9 mouse cellular contexts compared by ENCODE assay signal in the genomic region with DNA sequence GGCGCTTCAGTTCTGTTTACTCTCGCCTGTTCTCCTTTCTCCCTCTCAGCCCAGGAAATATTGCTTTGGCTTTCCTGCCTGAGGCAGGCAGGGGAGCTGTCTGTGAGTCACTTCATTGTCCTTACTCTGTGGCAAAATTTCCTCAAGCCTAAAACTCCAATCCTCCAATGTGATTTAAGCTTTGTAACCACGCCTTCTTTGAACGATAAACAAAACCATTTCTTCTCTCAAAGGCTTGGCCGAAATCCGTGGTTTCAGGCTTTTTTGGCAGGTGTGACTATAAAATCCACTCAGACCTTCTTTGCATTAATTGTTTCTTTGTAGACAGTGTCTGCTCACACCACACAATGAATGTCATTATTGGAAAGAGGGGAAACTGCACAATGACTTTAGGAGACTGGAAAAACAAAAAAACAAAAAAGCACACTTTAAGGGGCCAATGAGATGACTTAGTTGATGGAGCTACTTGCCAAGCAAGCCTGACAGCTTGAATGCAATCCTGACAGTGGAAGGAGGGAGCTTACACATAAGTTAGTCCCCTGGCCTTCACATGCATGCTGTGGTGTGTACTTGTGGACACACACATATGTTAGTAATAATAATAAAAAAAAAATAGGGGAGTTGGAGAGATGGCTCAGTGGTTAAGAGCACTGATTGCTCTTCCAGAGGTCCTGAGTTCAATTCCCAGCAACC. TPM values are rescaled to one million over a fixed set of nuclear protein-coding genes. Genes with fewer than 3 reads are reported as not detected.
A peak's percentile ranks its signal among the peaks of the same experiment; 100 is the strongest.
DNase-seq lines count a peak whose midpoint lies in the region; ATAC-seq lines count a peak whose summit lies in the region.
"Had no signal": no experiment of that assay in that cellular context is flagged by ENCODE, and none has a peak within 500 bp of the region (broad histone marks: within the 10 kb centered on the region; RNA-seq: fewer than 3 reads in every experiment).

No protein-coding gene starts in this region.

- WGBS in liver, embryonic 16.5 days (ENCODE audit: insufficient replicate concordance) = 27% methylated on average over 6 of the region's 6 CpGs
- 54% methylated on average over 6 of the region's 6 CpGs for WGBS in heart, embryonic 16.5 days
- WGBS in neural tube, embryonic 14.5 days = 24% methylated on average over 6 of the region's 6 CpGs

- no peak for DNase-seq in liver
- no peak for DNase-seq in layer of hippocampus, postnatal 10 days (ENCODE audit: low spot score in 2 of 2)
- no peak for DNase-seq in right cerebral cortex, postnatal 4 days
- DNase-seq: cerebellum, adult 8-10 months; left cerebral cortex, postnatal 4 days had no signal

- no peak overlapping the region for H3K4me2 ChIP-seq in liver, embryonic 16.5 days (ENCODE audit: low read depth, low read length)
- H3K4me2 ChIP-seq in heart, embryonic 16.5 days (ENCODE audit: low read depth, low read length) = no peak overlapping the region
- no peak overlapping the region for H3K4me2 ChIP-seq in neural tube, embryonic 14.5 days (ENCODE audit: low read depth, low read length)

- H3K27me3 ChIP-seq in liver, embryonic 16.5 days (ENCODE audit: control insufficient read depth, insufficient read depth, low read depth, low read length) = no peaks in the 10 kb centered on the region
- no peaks in the 10 kb centered on the region for H3K27me3 ChIP-seq in heart, embryonic 16.5 days (ENCODE audit: control insufficient read depth, insufficient read depth, low read length)
- H3K27me3 ChIP-seq in neural tube, embryonic 14.5 days (ENCODE audit: control insufficient read depth, insufficient read depth, low read length) = no peaks in the 10 kb centered on the region

- H3K27ac ChIP-seq in liver, embryonic 16.5 days (ENCODE audit: low read length) = 0 out of 2 replicates have a peak overlapping the region, but pooled peaks have one; percentile 14
- H3K27ac ChIP-seq in brown adipose tissue, adult 24 weeks (replicated peaks; ENCODE audit: low read depth, low read length) = peak overlapping the region; percentile 85
- H3K27ac ChIP-seq in heart, embryonic 16.5 days (ENCODE audit: low read length) = peak overlapping the region; percentile 55
- peak overlapping the region; percentile 46; the same call in 1 of the 2 replicates for H3K27ac ChIP-seq in neural tube, embryonic 14.5 days (ENCODE audit: low read depth, low read length)

- H3K9ac ChIP-seq in liver, embryonic 16.5 days (ENCODE audit: low read depth, low read length) = no peak overlapping the region
- H3K9ac ChIP-seq in heart, embryonic 16.5 days (ENCODE audit: low read length) = no peak overlapping the region
- H3K9ac ChIP-seq in neural tube, embryonic 14.5 days (replicated peaks; ENCODE audit: low read depth, low read length) = no peak overlapping the region

- no peak overlapping the region for H3K4me3 ChIP-seq in liver, embryonic 16.5 days (ENCODE audit: low read depth, low read length)
- no peak overlapping the region for H3K4me3 ChIP-seq in brown adipose tissue, adult 24 weeks (ENCODE audit: insufficient read depth, low read depth, low read length)
- no peak overlapping the region for H3K4me3 ChIP-seq in heart, embryonic 16.5 days (ENCODE audit: low read length)
- H3K4me3 ChIP-seq in neural tube, embryonic 14.5 days (ENCODE audit: low read depth, low read length) = no peak overlapping the region

- H3K4me1 ChIP-seq in liver, embryonic 16.5 days (ENCODE audit: control insufficient read depth, low read depth, low read length) = peaks cover 19% of the 10 kb centered on the region
- peaks cover 19% of the 10 kb centered on the region for H3K4me1 ChIP-seq in brown adipose tissue, adult 24 weeks (ENCODE audit: control insufficient read depth, insufficient read depth, insufficient read length, low read length)
- peaks cover 20% of the 10 kb centered on the region for H3K4me1 ChIP-seq in heart, embryonic 16.5 days (ENCODE audit: control insufficient read depth, insufficient read depth, low read length)
- peaks cover 15% of the 10 kb centered on the region; the same call in 1 of the 2 replicates for H3K4me1 ChIP-seq in neural tube, embryonic 14.5 days (ENCODE audit: control insufficient read depth, insufficient read depth, low read length)

- no peaks in the 10 kb centered on the region for H3K36me3 ChIP-seq in liver, embryonic 16.5 days (ENCODE audit: control insufficient read depth, insufficient read depth)
- H3K36me3 ChIP-seq in heart, embryonic 16.5 days (ENCODE audit: control insufficient read depth, insufficient read depth) = no peaks in the 10 kb centered on the region
- no peaks in the 10 kb centered on the region for H3K36me3 ChIP-seq in neural tube, embryonic 14.5 days (ENCODE audit: control insufficient read depth, insufficient read depth, low read length)

- ATAC-seq in liver, embryonic 16.5 days (ENCODE audit: low read depth) = no peak
- ATAC-seq in heart, embryonic 16.5 days (replicated peaks; ENCODE audit: extremely low read depth, insufficient read depth, low FRiP score) = no peak
- no peak for ATAC-seq in neural tube, embryonic 14.5 days (ENCODE audit: low read depth)

- no peaks in the 10 kb centered on the region for H3K9me3 ChIP-seq in liver, embryonic 16.5 days (replicated peaks; ENCODE audit: control insufficient read depth, low read length)
- 0 out of 2 replicates have a peak, but pooled peaks cover 2% of the 10 kb centered on the region for H3K9me3 ChIP-seq in heart, embryonic 16.5 days (replicated peaks; ENCODE audit: control insufficient read depth, low read length)
- H3K9me3 ChIP-seq in neural tube, embryonic 14.5 days (ENCODE audit: control insufficient read depth, low read length) = no peaks in the 10 kb centered on the region

RNA-seq across cellular contexts. Expression of gene Nedd4, which starts 17.6 kb away (rescaled TPM):
- polyA plus RNA-seq in liver, embryonic 16.5 days (2015; fragmentation: Nextera tagmentation; extraction: Ambion mirVana) = 94.7 and 98.2 TPM in 2 replicates
- polyA plus RNA-seq in brown adipose tissue, adult 24 weeks (2012; ENCODE audit: insufficient read depth, insufficient read length, missing spikeins) = 162 and 164 TPM in 2 replicates
- 428 and 482 TPM in 2 replicates for polyA plus RNA-seq in heart, embryonic 16.5 days (2015; fragmentation: Nextera tagmentation; extraction: Ambion mirVana)
- 439 and 545 TPM in 2 replicates for polyA plus RNA-seq in neural tube, embryonic 14.5 days (2014; fragmentation: Nextera tagmentation; extraction: Ambion mirVana)
- 100 to 1,000 TPM; 342 to 359 TPM for total RNA-seq in layer of hippocampus, postnatal 10 days (2021)

Comparison
In these comparisons a context has a peak if more than half of its experiments do, and no peak if none do; other contexts are left out.
1. H3K27ac ChIP-seq: peak in every context shown above with its lines; median percentile 85 in brown adipose tissue, adult 24 weeks; 55 in heart, embryonic 16.5 days; 46 in neural tube, embryonic 14.5 days; 14 in liver, embryonic 16.5 days.